Mouse (Mus musculus): ENCODE measurements around the gene Gdf10. TPM values are rescaled to one million over a fixed set of nuclear protein-coding genes. Genes with fewer than 3 reads are reported as not detected.

Gdf10 gene
- 3.0 and 5.1 TPM in 2 replicates for polyA plus RNA-seq (2015; fragmentation: Nextera tagmentation; extraction: Ambion mirVana)

DNA sequence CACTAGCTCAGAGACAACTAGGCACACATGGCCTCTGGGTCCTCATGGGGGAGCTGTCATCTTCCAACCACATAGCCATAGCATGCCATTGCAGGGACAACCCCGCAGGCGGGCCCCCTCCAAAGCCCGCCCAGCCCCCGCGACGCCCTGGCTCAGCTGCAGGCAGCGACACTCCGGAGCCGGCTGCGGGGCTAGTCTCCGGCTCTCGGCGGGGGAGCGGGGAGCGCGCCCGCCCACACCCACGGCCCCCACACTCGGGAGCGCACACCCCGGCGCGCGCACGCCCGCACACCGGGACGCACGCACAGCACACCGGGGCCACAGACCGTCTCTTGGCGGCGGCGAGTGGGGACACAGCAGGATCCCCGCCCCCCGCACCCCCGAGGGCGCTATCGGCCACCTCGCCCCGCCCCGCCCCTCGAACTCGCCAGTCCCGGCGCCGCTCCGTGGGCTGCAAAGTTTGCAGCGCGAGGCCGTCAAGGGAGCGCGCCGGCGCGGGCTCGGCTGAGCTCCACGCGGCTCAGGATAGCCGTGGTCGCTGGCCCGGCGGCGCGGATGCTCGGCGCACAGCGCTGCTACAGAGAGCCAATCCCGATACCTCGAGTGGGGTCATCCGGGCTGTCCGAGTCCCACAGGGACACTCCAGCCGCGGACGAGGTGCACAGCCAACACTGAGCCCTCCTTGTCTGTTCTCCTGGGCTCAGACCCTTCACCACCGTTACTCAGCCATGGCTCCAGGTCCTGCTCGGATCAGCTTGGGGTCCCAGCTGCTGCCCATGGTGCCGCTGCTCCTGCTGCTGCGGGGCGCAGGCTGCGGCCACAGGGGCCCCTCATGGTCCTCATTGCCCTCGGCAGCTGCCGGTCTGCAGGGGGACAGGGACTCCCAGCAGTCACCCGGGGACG is at the start of gene Gdf10:
Gdf10 (plus strand) TSS at position 420 of the 903 bp plus-strand sequence.
- Histone ChIP-seq H3K36me3 (ENCODE audit: control insufficient read depth, insufficient read depth) (no peaks in the 10 kb centered on the region), H3K27me3 (replicated peaks; ENCODE audit: control insufficient read depth, insufficient read depth, low read length) (peaks cover 27% of the 10 kb centered on the region), H3K4me1 (replicated peaks; ENCODE audit: control insufficient read depth, insufficient read depth, low read length) (peaks cover 20% of the 10 kb centered on the region), H3K4me2 (ENCODE audit: low read length) (peak within 1 kb of the TSS; percentile 86), H3K9ac (replicated peaks; ENCODE audit: low read depth, low read length) (peak within 1 kb of the TSS; percentile 59), H3K27ac (ENCODE audit: low read length) (no peak within 1 kb of the TSS), H3K4me3 (replicated peaks; ENCODE audit: low read length) (peak within 1 kb of the TSS; percentile 59), H3K9me3 (ENCODE audit: control insufficient read depth, low read length) (no peaks in the 10 kb centered on the region)
- ATAC-seq, result peak; percentile 74
- under 1% methylated on average over 81 of the region's 85 CpGs for WGBS

DNA sequence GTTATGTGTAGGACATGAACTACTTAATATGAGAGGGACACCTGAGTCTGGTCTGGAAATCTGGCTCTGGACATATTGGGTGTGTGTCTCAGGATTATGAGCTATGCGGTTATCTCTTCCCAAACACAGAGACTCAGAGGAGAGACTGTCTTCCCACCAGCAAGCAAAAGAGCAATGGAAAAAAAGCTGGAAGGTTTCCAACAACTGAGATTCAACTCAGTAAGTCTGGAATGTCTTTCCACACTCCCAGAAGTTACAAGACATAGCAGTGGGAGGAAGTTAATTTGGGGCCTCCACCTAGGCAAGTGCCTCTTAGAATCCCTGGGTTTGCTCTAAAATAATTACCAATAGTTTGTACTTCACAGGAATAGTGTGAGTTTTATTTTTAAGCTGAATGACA is 44.6 kb upstream of the Gdf10 start:
- no peak overlapping the region for H3K4me2 ChIP-seq (ENCODE audit: low read length)
- 96% methylated on average over 1 of the region's 1 CpGs for WGBS
- no peaks in the 10 kb centered on the region for H3K4me1 ChIP-seq (replicated peaks; ENCODE audit: control insufficient read depth, insufficient read depth, low read length)
- no peak overlapping the region for H3K27ac ChIP-seq (ENCODE audit: low read length)
- H3K27me3 ChIP-seq (replicated peaks; ENCODE audit: control insufficient read depth, insufficient read depth, low read length), result no peaks in the 10 kb centered on the region
- no peak overlapping the region for H3K9ac ChIP-seq (replicated peaks; ENCODE audit: low read depth, low read length)
- no peaks in the 10 kb centered on the region for H3K36me3 ChIP-seq (ENCODE audit: control insufficient read depth, insufficient read depth)
- no peaks in the 10 kb centered on the region for H3K9me3 ChIP-seq (ENCODE audit: control insufficient read depth, low read length)
- no peak overlapping the region for H3K4me3 ChIP-seq (replicated peaks; ENCODE audit: low read length)
- ATAC-seq, result no peak

DNA sequence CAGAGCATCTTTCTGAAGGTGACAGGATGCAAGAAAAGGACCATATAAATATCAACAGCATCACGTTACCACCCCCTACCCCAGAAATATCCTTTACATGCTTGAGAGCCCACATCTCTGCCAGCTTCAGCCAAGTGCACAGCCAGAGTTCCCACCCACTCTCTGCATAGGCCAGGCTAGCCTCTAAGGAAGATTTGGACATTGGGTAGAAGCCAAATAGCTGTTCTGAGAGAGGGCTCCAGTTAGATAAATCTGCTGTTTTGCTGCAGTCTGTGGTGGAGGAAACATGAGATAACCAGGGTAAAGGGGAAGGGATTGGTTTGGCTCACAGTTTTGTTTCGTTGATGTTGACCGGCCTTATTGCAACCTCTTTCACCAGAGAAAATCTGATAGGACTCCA is 43.2 kb upstream of the Gdf10 start:
- H3K9me3 ChIP-seq (ENCODE audit: control insufficient read depth, low read length), result no peaks in the 10 kb centered on the region
- H3K36me3 ChIP-seq (ENCODE audit: control insufficient read depth, insufficient read depth), result no peaks in the 10 kb centered on the region
- H3K27ac ChIP-seq (ENCODE audit: low read length), result no peak overlapping the region
- H3K4me2 ChIP-seq (ENCODE audit: low read length), result no peak overlapping the region
- no peak overlapping the region for H3K9ac ChIP-seq (replicated peaks; ENCODE audit: low read depth, low read length)
- 86% methylated on average over 3 of the region's 3 CpGs for WGBS
- no peaks in the 10 kb centered on the region for H3K27me3 ChIP-seq (replicated peaks; ENCODE audit: control insufficient read depth, insufficient read depth, low read length)
- H3K4me1 ChIP-seq (replicated peaks; ENCODE audit: control insufficient read depth, insufficient read depth, low read length), result no peaks in the 10 kb centered on the region
- H3K4me3 ChIP-seq (replicated peaks; ENCODE audit: low read length), result no peak overlapping the region
- ATAC-seq, result no peak

DNA sequence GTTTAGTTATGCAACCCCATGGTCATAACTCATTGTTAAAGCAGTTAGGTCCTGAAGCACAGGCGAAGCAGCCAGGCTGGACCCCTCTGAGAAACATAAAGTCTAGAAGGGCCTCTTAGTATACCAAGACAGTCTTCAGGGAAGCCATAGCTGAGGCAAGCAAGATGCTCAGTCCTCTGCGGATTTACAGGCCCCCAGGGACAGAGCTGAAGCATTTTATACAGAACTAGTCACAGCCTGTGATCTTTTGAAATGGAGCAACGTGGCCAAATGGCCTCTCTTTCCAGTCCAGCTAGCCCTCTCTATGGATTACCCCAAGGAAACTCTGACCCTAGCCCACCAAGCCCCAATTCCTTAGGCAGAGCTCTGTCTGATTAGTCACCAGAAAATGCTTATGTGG is 41.9 kb upstream of the Gdf10 start:
- no peak for ATAC-seq
- Histone ChIP-seq H3K4me1 (replicated peaks; ENCODE audit: control insufficient read depth, insufficient read depth, low read length) (no peaks in the 10 kb centered on the region), H3K4me3 (replicated peaks; ENCODE audit: low read length) (no peak overlapping the region), H3K27ac (ENCODE audit: low read length) (no peak overlapping the region), H3K27me3 (replicated peaks; ENCODE audit: control insufficient read depth, insufficient read depth, low read length) (no peaks in the 10 kb centered on the region), H3K9ac (replicated peaks; ENCODE audit: low read depth, low read length) (no peak overlapping the region), H3K9me3 (ENCODE audit: control insufficient read depth, low read length) (no peaks in the 10 kb centered on the region), H3K36me3 (ENCODE audit: control insufficient read depth, insufficient read depth) (no peaks in the 10 kb centered on the region), H3K4me2 (ENCODE audit: low read length) (no peak overlapping the region)
- WGBS, result 75% methylated on average over 3 of the region's 3 CpGs

DNA sequence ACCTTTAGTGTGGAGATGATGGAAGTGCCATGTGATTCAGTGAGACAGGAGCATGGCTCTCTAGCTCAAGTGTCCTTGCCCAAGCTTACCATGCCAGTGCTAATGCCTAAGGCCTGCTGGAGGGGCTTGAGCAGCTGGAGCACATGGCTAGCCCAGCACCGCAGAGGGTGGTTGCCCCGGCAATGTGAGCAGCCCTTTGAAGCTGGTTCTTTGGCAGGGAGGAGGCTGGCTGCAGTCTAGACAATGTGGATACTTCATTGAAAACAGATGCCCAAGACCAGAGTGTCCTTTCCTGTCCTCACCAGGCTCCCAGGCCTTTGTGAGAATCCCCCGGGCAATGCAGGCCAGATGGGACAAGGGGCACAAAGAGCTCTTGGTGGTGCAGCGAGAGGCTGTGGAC is 40.3 kb upstream of the Gdf10 start:
- Histone ChIP-seq H3K9me3 (ENCODE audit: control insufficient read depth, low read length) (no peaks in the 10 kb centered on the region), H3K4me3 (replicated peaks; ENCODE audit: low read length) (no peak overlapping the region), H3K36me3 (ENCODE audit: control insufficient read depth, insufficient read depth) (no peaks in the 10 kb centered on the region), H3K4me2 (ENCODE audit: low read length) (no peak overlapping the region), H3K27ac (ENCODE audit: low read length) (no peak overlapping the region), H3K4me1 (replicated peaks; ENCODE audit: control insufficient read depth, insufficient read depth, low read length) (no peaks in the 10 kb centered on the region), H3K9ac (replicated peaks; ENCODE audit: low read depth, low read length) (no peak overlapping the region), H3K27me3 (replicated peaks; ENCODE audit: control insufficient read depth, insufficient read depth, low read length) (no peaks in the 10 kb centered on the region)
- no peak for ATAC-seq
- 77% methylated on average over 4 of the region's 4 CpGs for whole genome bisulfite sequencing

DNA sequence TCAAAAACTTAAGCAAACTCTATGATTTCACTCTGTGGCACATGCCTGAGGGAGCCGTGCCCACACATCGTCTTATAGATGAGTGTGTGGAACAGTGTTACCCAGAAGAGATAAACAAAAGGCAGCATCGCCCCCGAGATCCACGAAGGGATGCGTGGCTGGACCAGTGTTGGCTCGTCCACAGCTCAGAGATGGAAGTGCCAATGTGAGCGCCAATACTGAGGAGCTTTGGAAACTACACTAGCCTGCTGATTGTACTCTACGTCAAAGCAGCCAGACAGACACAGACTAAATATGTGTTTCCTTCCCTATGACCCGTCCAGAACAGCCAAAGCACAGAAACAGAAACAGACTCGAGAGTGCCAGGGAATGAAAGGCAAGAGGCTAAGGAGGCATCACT is 37.9 kb upstream of the Gdf10 start:
- Histone ChIP-seq H3K9me3 (ENCODE audit: control insufficient read depth, low read length) (no peaks in the 10 kb centered on the region), H3K27me3 (replicated peaks; ENCODE audit: control insufficient read depth, insufficient read depth, low read length) (no peaks in the 10 kb centered on the region), H3K4me1 (replicated peaks; ENCODE audit: control insufficient read depth, insufficient read depth, low read length) (no peaks in the 10 kb centered on the region), H3K27ac (ENCODE audit: low read length) (no peak overlapping the region), H3K36me3 (ENCODE audit: control insufficient read depth, insufficient read depth) (no peaks in the 10 kb centered on the region), H3K4me3 (replicated peaks; ENCODE audit: low read length) (no peak overlapping the region), H3K9ac (replicated peaks; ENCODE audit: low read depth, low read length) (no peak overlapping the region), H3K4me2 (ENCODE audit: low read length) (no peak overlapping the region)
- 76% methylated on average over 11 of the region's 11 CpGs for WGBS
- ATAC-seq, result no peak

DNA sequence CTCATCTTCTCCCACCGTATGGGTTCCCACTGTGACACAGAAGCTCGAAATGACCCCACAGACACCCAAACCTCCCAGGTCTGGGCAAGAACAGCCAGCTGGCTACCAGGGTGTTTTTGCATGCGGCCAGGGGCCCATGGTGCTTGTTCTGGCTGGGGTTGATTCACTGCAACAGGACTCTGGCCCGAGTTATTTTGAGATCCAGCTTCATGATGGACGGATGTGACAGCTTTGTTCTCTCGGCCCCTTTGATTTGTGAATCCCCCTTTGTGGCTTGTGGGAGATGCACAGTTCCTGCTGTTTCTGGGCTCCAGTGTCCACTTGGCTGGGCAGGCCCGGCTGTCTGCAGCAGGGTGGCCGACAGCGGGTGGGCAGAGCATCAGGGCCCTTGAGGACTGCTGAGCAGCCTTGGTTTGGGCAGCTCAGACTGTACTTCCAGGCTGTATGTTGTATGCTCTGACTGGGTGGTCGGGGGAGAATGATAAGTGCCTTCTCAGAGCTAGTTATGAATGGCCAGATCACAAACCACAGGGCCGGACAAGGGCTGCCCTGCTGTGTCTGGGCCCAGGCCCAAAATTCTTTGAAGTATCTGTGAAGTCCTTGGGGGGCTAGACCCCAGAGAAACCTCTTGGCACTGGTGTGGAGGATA is 34.9 kb upstream of the Gdf10 start:
- no peak for ATAC-seq
- 68% methylated on average over 11 of the region's 11 CpGs for whole genome bisulfite sequencing
- H3K27ac ChIP-seq (ENCODE audit: low read length), result no peak overlapping the region

DNA sequence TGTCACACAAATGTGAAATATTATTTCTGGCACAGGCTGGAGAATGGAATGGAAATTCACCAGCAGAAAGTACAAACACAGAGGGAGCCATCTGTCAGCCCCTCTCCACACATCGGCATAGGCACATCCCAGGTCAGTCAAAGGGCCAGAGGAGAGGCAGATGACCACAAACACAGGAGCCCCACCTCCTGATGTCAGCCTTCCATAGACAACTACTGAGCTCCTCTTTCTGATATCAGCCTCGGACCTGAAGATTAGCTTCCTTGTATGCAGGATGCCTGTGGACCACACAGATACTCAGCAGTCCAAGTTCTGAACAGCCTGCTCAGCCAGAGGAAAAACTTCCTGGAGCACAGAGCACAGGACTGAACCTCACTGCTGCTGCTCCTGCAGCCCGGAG is 33.4 kb upstream of the Gdf10 start:
- no peak overlapping the region for H3K4me2 ChIP-seq (ENCODE audit: low read length)
- no peaks in the 10 kb centered on the region for H3K9me3 ChIP-seq (ENCODE audit: control insufficient read depth, low read length)
- H3K9ac ChIP-seq (replicated peaks; ENCODE audit: low read depth, low read length), result no peak overlapping the region
- no peaks in the 10 kb centered on the region for H3K4me1 ChIP-seq (replicated peaks; ENCODE audit: control insufficient read depth, insufficient read depth, low read length)
- ATAC-seq, result no peak
- no peak overlapping the region for H3K4me3 ChIP-seq (replicated peaks; ENCODE audit: low read length)
- 80% methylated on average over 3 of the region's 3 CpGs for WGBS
- H3K27me3 ChIP-seq (replicated peaks; ENCODE audit: control insufficient read depth, insufficient read depth, low read length), result no peaks in the 10 kb centered on the region
- no peaks in the 10 kb centered on the region for H3K36me3 ChIP-seq (ENCODE audit: control insufficient read depth, insufficient read depth)
- H3K27ac ChIP-seq (ENCODE audit: low read length), result no peak overlapping the region

More for the DNA sequence above, 34.9 kb upstream of the Gdf10 start:
- Histone ChIP-seq H3K9ac (replicated peaks; ENCODE audit: low read depth, low read length) (no peak overlapping the region), H3K36me3 (ENCODE audit: control insufficient read depth, insufficient read depth) (no peaks in the 10 kb centered on the region), H3K4me2 (ENCODE audit: low read length) (no peak overlapping the region), H3K27me3 (replicated peaks; ENCODE audit: control insufficient read depth, insufficient read depth, low read length) (no peaks in the 10 kb centered on the region), H3K9me3 (ENCODE audit: control insufficient read depth, low read length) (no peaks in the 10 kb centered on the region), H3K4me1 (replicated peaks; ENCODE audit: control insufficient read depth, insufficient read depth, low read length) (no peaks in the 10 kb centered on the region), H3K4me3 (replicated peaks; ENCODE audit: low read length) (no peak overlapping the region)

DNA sequence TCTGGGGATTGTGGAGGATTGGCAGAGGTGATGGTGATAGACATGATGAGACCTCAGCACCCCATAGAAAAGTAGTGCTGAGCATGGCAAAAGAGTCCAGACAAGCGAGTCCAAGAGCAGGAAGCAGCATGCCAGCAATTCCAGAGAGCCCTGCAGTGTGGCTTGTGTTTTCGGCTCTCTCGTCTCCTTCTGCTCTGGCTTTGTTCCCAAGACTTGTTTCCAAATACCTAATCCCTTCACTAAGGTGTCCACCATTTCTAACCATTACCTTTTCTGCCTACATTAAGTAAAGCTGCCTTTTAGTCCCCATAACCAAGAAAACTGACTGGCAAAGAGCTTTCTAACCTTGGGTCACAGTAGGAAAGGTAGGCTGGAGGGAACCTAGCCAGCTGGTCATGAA is 31.9 kb upstream of the Gdf10 start:
- Histone ChIP-seq H3K27ac (ENCODE audit: low read length) (no peak overlapping the region), H3K4me2 (ENCODE audit: low read length) (no peak overlapping the region), H3K4me1 (replicated peaks; ENCODE audit: control insufficient read depth, insufficient read depth, low read length) (no peaks in the 10 kb centered on the region; the same call in 1 of the 2 replicates), H3K9ac (replicated peaks; ENCODE audit: low read depth, low read length) (no peak overlapping the region), H3K27me3 (replicated peaks; ENCODE audit: control insufficient read depth, insufficient read depth, low read length) (no peaks in the 10 kb centered on the region), H3K4me3 (replicated peaks; ENCODE audit: low read length) (no peak overlapping the region), H3K36me3 (ENCODE audit: control insufficient read depth, insufficient read depth) (no peaks in the 10 kb centered on the region), H3K9me3 (ENCODE audit: control insufficient read depth, low read length) (no peaks in the 10 kb centered on the region)
- ATAC-seq, result no peak
- 79% methylated on average over 3 of the region's 3 CpGs for WGBS
